ENCODE assay signal across 7 mouse cellular contexts in the genomic region with DNA sequence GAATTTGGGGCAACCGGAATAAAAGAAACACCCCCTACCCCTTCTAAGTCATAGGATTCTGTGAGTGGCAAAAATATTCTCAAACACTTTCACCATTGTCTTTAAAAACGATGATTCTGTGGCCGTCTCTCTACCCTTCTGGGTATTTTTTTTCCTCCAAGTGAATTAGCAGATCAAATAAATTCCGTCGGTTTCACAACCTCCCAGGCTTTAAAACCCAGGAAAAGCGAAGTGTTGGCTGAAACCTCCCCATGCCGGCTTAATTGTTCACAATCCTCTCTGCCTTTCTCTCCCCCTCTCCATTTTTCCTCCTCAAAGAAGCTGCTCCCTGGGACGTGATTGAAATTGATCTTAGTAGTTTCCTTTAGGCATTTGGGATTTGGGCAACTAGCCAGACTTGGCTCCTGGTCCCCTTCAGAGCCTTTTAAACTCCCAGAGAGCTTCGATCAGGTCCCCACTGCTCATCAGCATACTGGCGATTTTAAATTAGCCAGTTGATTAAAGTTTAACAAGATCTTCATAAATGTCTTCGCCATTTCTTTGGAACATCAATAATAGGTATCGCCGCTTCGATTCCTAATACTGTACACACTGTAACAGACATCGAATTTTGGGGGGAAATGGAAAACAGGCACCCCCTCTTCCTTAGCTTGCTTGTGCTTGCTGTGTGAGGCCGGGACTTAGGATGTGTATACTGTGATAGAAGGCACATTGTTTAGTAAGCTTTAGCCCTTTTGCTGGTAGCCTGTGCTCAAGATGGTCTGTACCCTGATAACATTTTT. TPM values are rescaled to one million over a fixed set of nuclear protein-coding genes. Genes with fewer than 3 reads are reported as not detected.
DNase-seq lines count a peak whose midpoint lies in the region; ATAC-seq and TF ChIP-seq lines count a peak whose summit lies in the region.

No protein-coding gene starts in this region.

- H3K79me2 ChIP-seq in CH12.LX (replicated peaks; ENCODE audit: control insufficient read depth, extremely low read depth, insufficient read depth, poor library complexity, severe bottlenecking): peaks cover 33% of the 10 kb centered on the region

- no peak for ATAC-seq in embryonic facial prominence, embryonic 11.5 days (replicated peaks; ENCODE audit: insufficient number of reproducible peaks, low FRiP score, low TSS enrichment, low read depth)
- ATAC-seq in midbrain, embryonic 16.5 days: no peak

- WGBS in embryonic facial prominence, embryonic 11.5 days: 7% methylated on average over 16 of the region's 16 CpGs
- 2% methylated on average over 16 of the region's 16 CpGs for WGBS in midbrain, embryonic 16.5 days

- H3K9me3 ChIP-seq in CH12.LX (replicated peaks; ENCODE audit: low read length): no peaks in the 10 kb centered on the region
- H3K9me3 ChIP-seq in embryonic facial prominence, embryonic 11.5 days (replicated peaks; ENCODE audit: control insufficient read depth, low read length): no peaks in the 10 kb centered on the region
- H3K9me3 ChIP-seq in midbrain, embryonic 16.5 days (replicated peaks; ENCODE audit: control insufficient read depth, low read length, poor library complexity, severe bottlenecking): no peaks in the 10 kb centered on the region

- TF ChIP-seq RAD21 in CH12.LX (IDR thresholded peaks at IDR 0.05; ENCODE audit: low read depth, low read length): no peak

- no peaks in the 10 kb centered on the region for H3K27me3 ChIP-seq in CH12.LX (replicated peaks)
- H3K27me3 ChIP-seq in embryonic facial prominence, embryonic 11.5 days (ENCODE audit: control insufficient read depth, insufficient read depth, low read length): no peaks in the 10 kb centered on the region
- no peaks in the 10 kb centered on the region for H3K27me3 ChIP-seq in midbrain, embryonic 16.5 days (ENCODE audit: control insufficient read depth, insufficient read depth, low read depth, low read length)

- DNase-seq in 3T3-L1 (ENCODE audit: low read depth, low spot score) (peak; percentile 75), CH12.LX (ENCODE audit: extremely low read depth) (peak; percentile 8)
- DNase-seq in embryonic facial prominence, embryonic 11.5 days (ENCODE audit: low spot score): peak; percentile 52
- peak; percentile 67 to 73 for DNase-seq in heart, postnatal 10 days
- DNase-seq in kidney, postnatal 4 days: peak; percentile 35 to 58
- no peak for DNase-seq in ovary, postnatal 36 days (ENCODE audit: low spot score)

- H3K27ac ChIP-seq in CH12.LX (ENCODE audit: insufficient read depth, low read depth): peak overlapping the region; percentile 24; the same call in 1 of the 2 replicates
- H3K27ac ChIP-seq in embryonic facial prominence, embryonic 11.5 days (replicated peaks; ENCODE audit: low read depth, low read length): 0 out of 2 replicates have a peak overlapping the region, but pooled peaks have one; percentile 4
- H3K27ac ChIP-seq in midbrain, embryonic 16.5 days (ENCODE audit: low read length): peak overlapping the region; percentile 98

- no peak for TF ChIP-seq CTCF in CH12.LX (conservative IDR thresholded peaks at IDR 0.05 in 1 of 2, IDR thresholded peaks at IDR 0.05 in 1 of 2; ENCODE audit: low read depth in 2 of 2, low read length in 2 of 2)

- peak overlapping the region; percentile 85 for H3K4me2 ChIP-seq in CH12.LX (ENCODE audit: insufficient read depth, low read depth, poor library complexity, severe bottlenecking)
- H3K4me2 ChIP-seq in embryonic facial prominence, embryonic 11.5 days (ENCODE audit: low read depth, low read length): peak overlapping the region; percentile 57
- H3K4me2 ChIP-seq in midbrain, embryonic 16.5 days (ENCODE audit: low read length): peak overlapping the region; percentile 62

- intact Hi-C loops in heart, postnatal 10 days (cut with DNase I): loop anchor here (2.0 to 5.0 kb wide), 7 partner anchors 58 to 1196 kb away; no protein-coding TSS in a partner anchor

- peak overlapping the region; percentile 78 for H3K9ac ChIP-seq in CH12.LX (ENCODE audit: insufficient read depth, low read depth)
- H3K9ac ChIP-seq in embryonic facial prominence, embryonic 11.5 days (replicated peaks; ENCODE audit: low read length): peak overlapping the region; percentile 66
- H3K9ac ChIP-seq in midbrain, embryonic 16.5 days (ENCODE audit: low read depth, low read length): peak overlapping the region; percentile 80

- dilution Hi-C loops in CH12.LX (cut with MboI; ENCODE audit: extremely low pct_ligation_motif_present, extremely low pct_unique_long_range_greater_than_20kb, low sequenced_read_pairs): no loop called here

- no peak for TF ChIP-seq POLR2A in CH12.LX (IDR thresholded peaks at IDR 0.05; ENCODE audit: low read depth, low read length)

- 0 out of 2 replicates have a peak, but pooled peaks have one; percentile 0 for TF ChIP-seq EP300 in CH12.LX (IDR thresholded peaks at IDR 0.05; ENCODE audit: low read length)

- H3K4me1 ChIP-seq in CH12.LX (ENCODE audit: control insufficient read depth in 1 of 2, insufficient read depth in 2 of 2): peaks cover 7 to 21% of the 10 kb centered on the region in 2 experiments; a peak in 3 of 4 replicates
- no peaks in the 10 kb centered on the region for H3K4me1 ChIP-seq in embryonic facial prominence, embryonic 11.5 days (ENCODE audit: control insufficient read depth, insufficient read depth, low read length)
- peaks cover 26% of the 10 kb centered on the region for H3K4me1 ChIP-seq in midbrain, embryonic 16.5 days (ENCODE audit: control insufficient read depth, insufficient read depth, low read length)

- peaks cover 26 to 30% of the 10 kb centered on the region in 2 experiments for H3K36me3 ChIP-seq in CH12.LX (replicated peaks in 1 of 2; ENCODE audit: control insufficient read depth in 1 of 2, insufficient read depth in 1 of 2, low read length in 1 of 2)
- peaks cover 6% of the 10 kb centered on the region for H3K36me3 ChIP-seq in embryonic facial prominence, embryonic 11.5 days (replicated peaks; ENCODE audit: control insufficient read depth, insufficient read depth, low read depth, low read length)
- H3K36me3 ChIP-seq in midbrain, embryonic 16.5 days (ENCODE audit: control insufficient read depth, insufficient read depth, low read length): peaks cover 18% of the 10 kb centered on the region

- in situ Hi-C loops in CH12.LX (cut with MboI; ENCODE audit: low pct_ligation_motif_present, low pct_unique_long_range_greater_than_20kb, low sequenced_read_pairs): loop anchor here (10.0 to 25.0 kb wide), 2 partner anchors 612 to 774 kb away; a partner anchor contains a TSS

- peak overlapping the region; percentile 73 to 99 (median 82) for H3K4me3 ChIP-seq in CH12.LX (replicated peaks in 1 of 3; ENCODE audit: low read depth in 2 of 3, low read length in 2 of 3, poor library complexity in 1 of 3)
- H3K4me3 ChIP-seq in embryonic facial prominence, embryonic 11.5 days (ENCODE audit: low read depth, low read length): peak overlapping the region; percentile 61
- peak overlapping the region; percentile 75 for H3K4me3 ChIP-seq in midbrain, embryonic 16.5 days (ENCODE audit: low read depth, low read length)

TF ChIP-seq in CH12.LX, 34 proteins besides CTCF, POLR2A, EP300 and RAD21:
- TF ChIP-seq HCFC1 (IDR thresholded peaks at IDR 0.05; ENCODE audit: low read depth, low read length): no peak
- peak; percentile 54 for TF ChIP-seq CHD1 (IDR thresholded peaks at IDR 0.05; ENCODE audit: low read depth, low read length)
- TF ChIP-seq RCOR1 (conservative IDR thresholded peaks at IDR 0.05; ENCODE audit: low read depth, low read length): no peak
- TF ChIP-seq JUND (conservative IDR thresholded peaks at IDR 0.05; ENCODE audit: low read depth, low read length): no peak
- TF ChIP-seq USF1 (IDR thresholded peaks at IDR 0.05; ENCODE audit: low read depth, low read length): no peak
- no peak for TF ChIP-seq MXI1 (IDR thresholded peaks at IDR 0.05; ENCODE audit: low read depth, low read length)
- TF ChIP-seq PAX5 (IDR thresholded peaks at IDR 0.05; ENCODE audit: low read length): no peak
- TF ChIP-seq TBP (conservative IDR thresholded peaks at IDR 0.05; ENCODE audit: low read depth, low read length): 0 out of 2 replicates have a peak, but pooled peaks have one; percentile 13
- TF ChIP-seq ZKSCAN1 (IDR thresholded peaks at IDR 0.05; ENCODE audit: borderline replicate concordance, low read depth, low read length): no peak
- no peak for TF ChIP-seq UBTF (IDR thresholded peaks at IDR 0.05; ENCODE audit: low read depth, low read length)
- TF ChIP-seq BHLHE40 (IDR thresholded peaks at IDR 0.05; ENCODE audit: low read depth, low read length): no peak

RNA-seq across cellular contexts. Expression of a gene that starts 1.5 kb away (rescaled TPM):
- total RNA-seq in CH12.LX (2012; rRNA removed): 6.3 and 6.6 TPM in 2 replicates
- total RNA-seq in CH12.LX (2014; rRNA removed): 21.0 and 23.7 TPM in 2 replicates
- polyA plus RNA-seq in CH12.LX (2012; ENCODE audit: insufficient read length, low read depth): 15.8 and 17.5 TPM in 2 replicates
- polyA plus RNA-seq in embryonic facial prominence, embryonic 11.5 days (2014; fragmentation: Nextera tagmentation; extraction: Ambion mirVana): 43.6 and 55.5 TPM in 2 replicates
- 10 to 100 TPM; 58.7 to 81.6 TPM for total RNA-seq in heart, postnatal 10 days (2021)
- polyA plus RNA-seq in midbrain, embryonic 16.5 days (2015; fragmentation: Nextera tagmentation; extraction: Ambion mirVana): 132 and 146 TPM in 2 replicates

Comparison
In these comparisons a context has a peak if more than half of its experiments do, and no peak if none do; other contexts are left out.
1. H3K27ac ChIP-seq: peak in every context shown above with its lines; median percentile 98 in midbrain, embryonic 16.5 days; 24 in CH12.LX; 4 in embryonic facial prominence, embryonic 11.5 days.